Mouse (Mus musculus) spleen, adult 2 months (tissue): ENCODE measurements around the gene Actr2.

ENCODE experiments used
- CTCF ChIP-seq: fragments of 200-500 bp; IDR thresholded peaks from 2 replicates; pipeline ENCODE4 v1.5.1; 2011; ENCODE audit warnings: mild to moderate bottlenecking, inconsistent platforms; ENCODE audit not compliant: insufficient read depth, insufficient read length, insufficient replicate concordance; ENCODE audit errors: extremely low read depth
- POLR2A ChIP-seq: fragments of 200-500 bp; IDR thresholded peaks from 2 replicates; pipeline ENCODE4 v1.6.1; 2011; ENCODE audit warnings: low read depth, low read length, inconsistent platforms

- no peak for TF ChIP-seq POLR2A
- no peak for TF ChIP-seq CTCF
These were observed 27.6 kb upstream of the Actr2 start for GRCm38 (mm10) chr11:20140286-20140685.
